Mouse (Mus musculus) heart, embryonic 12.5 days (tissue): ENCODE results near the gene Gm26602. TPM values are rescaled to one million over a fixed set of nuclear protein-coding genes. Genes with fewer than 3 reads are reported as not detected.
A peak's percentile ranks its signal among the peaks of the same experiment; 100 is the strongest.

Experiments
- ATAC-seq: fragments of 200-750 bp; cut with Nextera tagmentation; 2 replicates; pipeline ENCODE4 v1.8.0; 2017; ENCODE audit warnings: moderate TSS enrichment, moderate library complexity; ENCODE audit not compliant: insufficient number of reproducible peaks, low FRiP score
- H3K27ac ChIP-seq: fragments of 300-500 bp; sonication (generic); 2 replicates; pipeline ENCODE4 v1.5.1; 2016; ENCODE audit warnings: mild to moderate bottlenecking, moderate library complexity; ENCODE audit not compliant: poor library complexity, severe bottlenecking
- H3K27me3 ChIP-seq: fragments of 300-500 bp; sonication (generic); replicated peaks from 2 replicates; pipeline ENCODE4 v1.6.1; 2016; ENCODE audit warnings: mild to moderate bottlenecking, moderate library complexity
- H3K36me3 ChIP-seq: fragments of 300-500 bp; sonication (generic); 2 replicates; pipeline ENCODE4 v1.6.1; 2016; ENCODE audit warnings: mild to moderate bottlenecking, moderate library complexity
- H3K4me1 ChIP-seq: fragments of 300-500 bp; sonication (generic); replicated peaks from 2 replicates; pipeline ENCODE4 v1.6.1; 2016; ENCODE audit warnings: mild to moderate bottlenecking
- H3K4me2 ChIP-seq: fragments of 300-500 bp; sonication (generic); 2 replicates; pipeline ENCODE4 v1.6.1; 2016; ENCODE audit warnings: mild to moderate bottlenecking, moderate library complexity
- H3K4me3 ChIP-seq: fragments of 300-500 bp; sonication (generic); 2 replicates; pipeline ENCODE4 v1.5.1; 2016; ENCODE audit warnings: mild to moderate bottlenecking
- H3K9ac ChIP-seq: fragments of 300-500 bp; sonication (generic); 2 replicates; pipeline ENCODE4 v1.6.1; 2016; ENCODE audit warnings: mild to moderate bottlenecking, moderate library complexity
- H3K9me3 ChIP-seq: fragments of 300-500 bp; sonication (generic); replicated peaks from 2 replicates; pipeline ENCODE4 v1.6.1; 2016; ENCODE audit warnings: mild to moderate bottlenecking, moderate library complexity
- WGBS: fragments of 180-500 bp; shearing (Covaris S2); methylation state at CpG from one replicate; pipeline ENCODE4 v1.1.7; 2016; 5-methylcytosine and 5-hydroxymethylcytosine counted together
- polyA plus RNA-seq: library from polyadenylated mRNA; unstranded; fragments of >200 nt; fragmentation: Nextera tagmentation; extraction: Ambion mirVana; gene quantifications from 2 replicates; pipeline ENCODE4 v1.2.1, GENCODE M21; 2016

Gene Gm26602
- polyA plus RNA-seq, 1 experiment from 2014 or later, result 19.3 TPM

DNA sequence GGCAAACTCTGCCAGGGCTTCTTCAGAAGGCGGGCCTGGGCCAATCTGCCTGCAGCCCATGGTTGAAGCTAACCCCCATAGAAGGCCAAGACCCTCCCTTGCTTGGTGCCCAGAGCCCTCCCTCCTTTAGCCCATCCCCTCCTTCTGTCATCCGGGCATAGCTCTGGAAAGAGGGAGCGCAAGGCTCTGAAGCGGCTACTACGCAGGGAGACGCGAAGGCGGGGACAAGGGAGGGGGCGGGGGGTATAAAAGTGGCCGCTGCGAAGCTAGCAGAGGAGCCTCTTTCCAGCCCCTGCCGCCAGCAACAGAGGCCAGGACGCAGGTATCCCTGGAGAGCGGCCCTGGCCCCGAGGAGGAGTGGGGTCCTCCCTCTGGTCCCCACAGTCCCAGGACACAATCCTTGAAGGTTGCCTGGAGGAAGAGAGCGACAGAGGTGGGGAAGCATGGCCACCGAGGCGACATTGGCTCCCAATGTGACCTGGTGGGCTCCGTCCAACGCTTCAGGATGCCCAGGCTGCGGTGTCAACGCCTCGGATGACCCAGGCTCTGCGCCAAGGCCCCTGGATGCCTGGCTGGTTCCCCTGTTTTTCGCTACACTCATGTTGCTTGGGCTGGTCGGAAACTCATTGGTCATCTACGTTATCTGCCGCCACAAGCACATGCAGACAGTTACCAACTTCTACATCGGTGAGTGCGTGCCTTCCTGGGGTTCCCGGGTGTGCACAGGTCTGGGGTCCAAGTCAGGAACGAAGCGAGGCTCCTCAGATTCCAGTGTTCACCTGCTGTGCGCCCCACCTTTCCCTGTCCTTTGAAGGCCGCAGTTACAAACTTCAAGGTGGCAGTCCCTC lies 7.8 kb downstream of the Gm26602 start:
- ATAC-seq, result no peak
- H3K4me3 ChIP-seq, result peak overlapping the region; percentile 35
- H3K9ac ChIP-seq, result 0 out of 2 replicates have a peak overlapping the region, but pooled peaks have one; percentile 17
- peaks cover 61% of the 10 kb centered on the region for H3K4me1 ChIP-seq
- WGBS, result 9% methylated on average over 35 of the region's 35 CpGs
- peak overlapping the region; percentile 60 for H3K4me2 ChIP-seq
- H3K36me3 ChIP-seq, result no peaks in the 10 kb centered on the region
- peaks cover 63% of the 10 kb centered on the region for H3K27me3 ChIP-seq
- H3K9me3 ChIP-seq, result no peaks in the 10 kb centered on the region
- no peak overlapping the region for H3K27ac ChIP-seq

DNA sequence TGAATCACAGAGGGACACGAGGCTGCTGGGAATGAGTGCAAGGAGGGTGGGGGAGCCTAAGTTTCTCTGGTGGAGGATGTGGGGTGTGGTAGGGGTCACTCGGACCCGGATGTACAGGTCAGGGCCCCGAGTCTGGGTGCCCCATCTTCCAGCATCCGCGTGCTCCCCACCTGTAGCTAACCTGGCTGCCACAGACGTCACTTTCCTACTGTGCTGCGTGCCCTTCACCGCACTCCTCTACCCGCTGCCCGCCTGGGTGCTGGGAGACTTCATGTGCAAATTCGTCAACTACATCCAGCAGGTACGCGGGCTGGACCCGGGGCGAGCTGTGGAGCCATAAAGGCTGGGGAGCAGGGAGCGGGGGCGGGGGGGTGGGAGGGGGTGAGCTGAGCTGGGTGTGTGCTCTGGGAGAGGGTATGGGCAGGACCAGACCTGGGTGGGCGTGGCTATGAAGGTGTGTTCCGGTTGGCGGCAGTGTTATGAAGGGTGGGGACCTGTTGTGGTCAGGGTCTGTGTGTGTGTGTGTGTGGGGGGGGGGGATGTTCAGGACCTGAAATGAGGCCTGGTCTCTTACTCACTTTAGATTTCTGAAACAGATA lies 8.7 kb downstream of the Gm26602 start:
- Histone ChIP-seq H3K27ac (no peak overlapping the region), H3K9me3 (no peaks in the 10 kb centered on the region), H3K36me3 (no peaks in the 10 kb centered on the region), H3K27me3 (peaks cover 67% of the 10 kb centered on the region), H3K4me3 (peak overlapping the region; percentile 18), H3K4me1 (peaks cover 55% of the 10 kb centered on the region), H3K9ac (peak overlapping the region; percentile 30; the same call in 1 of the 2 replicates), H3K4me2 (peak overlapping the region; percentile 60)
- WGBS, result 3% methylated on average over 21 of the region's 21 CpGs
- no peak for ATAC-seq

DNA sequence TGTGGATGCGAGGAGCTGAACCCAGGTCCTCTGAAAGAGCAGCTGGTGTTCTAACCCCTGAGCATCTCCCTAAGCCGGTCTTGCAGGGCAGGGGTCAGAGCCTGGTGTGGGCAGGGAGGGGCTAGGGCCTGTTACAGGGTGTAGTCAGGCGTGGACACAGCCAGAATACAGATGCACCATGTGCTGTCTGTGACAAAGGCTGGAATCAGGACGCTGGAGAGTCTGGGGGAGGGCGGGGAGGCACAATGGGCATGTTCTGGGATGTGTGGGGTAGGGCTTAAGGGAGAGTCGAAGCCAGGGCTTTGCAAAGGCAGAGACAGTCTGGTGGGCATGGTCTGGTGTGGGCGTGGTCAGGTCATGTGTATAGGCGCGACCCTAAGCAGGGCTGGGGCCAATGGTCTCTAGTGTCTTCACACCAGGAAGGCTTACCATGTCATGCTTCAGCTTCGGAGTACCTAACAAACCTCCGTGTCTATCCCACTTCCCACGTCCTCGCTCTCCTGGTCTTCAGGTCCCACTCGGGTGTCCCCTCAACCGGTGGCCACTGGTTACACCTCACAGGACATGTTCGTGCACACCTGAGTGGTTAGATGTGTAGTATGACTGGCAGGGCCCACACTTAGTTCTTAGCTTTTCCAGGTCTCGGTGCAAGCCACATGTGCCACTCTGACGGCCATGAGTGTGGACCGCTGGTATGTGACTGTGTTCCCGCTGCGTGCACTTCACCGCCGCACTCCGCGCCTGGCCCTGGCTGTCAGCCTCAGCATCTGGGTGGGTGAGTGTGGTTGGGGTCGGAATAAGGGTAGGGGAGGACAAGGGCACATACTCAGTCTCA lies 9.6 kb downstream of the Gm26602 start:
- ATAC-seq, result no peak
- 23% methylated on average over 26 of the region's 26 CpGs for WGBS

DNA sequence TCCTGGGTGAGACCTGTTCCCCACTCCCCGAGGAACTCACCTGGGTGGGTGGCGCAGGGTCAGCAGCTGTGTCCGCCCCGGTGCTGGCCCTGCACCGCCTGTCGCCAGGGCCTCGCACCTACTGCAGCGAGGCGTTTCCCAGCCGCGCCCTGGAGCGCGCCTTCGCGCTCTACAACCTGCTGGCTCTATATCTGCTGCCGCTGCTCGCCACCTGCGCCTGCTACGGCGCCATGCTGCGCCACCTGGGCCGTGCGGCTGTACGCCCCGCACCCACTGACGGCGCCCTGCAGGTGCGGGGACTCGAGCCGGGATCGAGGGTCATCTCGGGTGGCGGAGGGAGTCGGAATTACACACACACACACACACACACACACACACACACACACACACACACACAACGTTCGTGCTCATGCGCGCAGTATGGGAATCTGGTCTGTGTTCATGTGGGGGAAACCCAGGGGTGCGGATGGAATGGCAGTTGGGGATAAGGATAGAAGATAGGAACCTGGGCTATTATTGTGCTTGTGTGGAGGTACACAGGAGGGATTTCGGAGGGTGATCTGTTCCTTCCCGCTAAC lies 10.4 kb downstream of the Gm26602 start, which contains the start of gene R3hdm4:
R3hdm4 (minus strand) TSS at position 251 of the 578 bp plus-strand sequence.
- no peak for ATAC-seq
- WGBS, result 7% methylated on average over 41 of the region's 41 CpGs
- H3K36me3 ChIP-seq, result no peaks in the 10 kb centered on the region
- H3K27me3 ChIP-seq, result peaks cover 67% of the 10 kb centered on the region
- peak within 1 kb of the TSS; percentile 29 for H3K4me3 ChIP-seq
- H3K9ac ChIP-seq, result peak within 1 kb of the TSS; percentile 43
- no peak within 1 kb of the TSS for H3K27ac ChIP-seq
- peaks cover 45% of the 10 kb centered on the region for H3K4me1 ChIP-seq
- no peaks in the 10 kb centered on the region for H3K9me3 ChIP-seq
- H3K4me2 ChIP-seq, result peak within 1 kb of the TSS; percentile 65

More for the DNA sequence above, 9.6 kb downstream of the Gm26602 start:
- Histone ChIP-seq H3K36me3 (no peaks in the 10 kb centered on the region), H3K4me2 (peak overlapping the region; percentile 65), H3K9me3 (no peaks in the 10 kb centered on the region), H3K9ac (no peak overlapping the region), H3K27ac (no peak overlapping the region), H3K4me1 (peaks cover 46% of the 10 kb centered on the region), H3K27me3 (peaks cover 67% of the 10 kb centered on the region), H3K4me3 (peak overlapping the region; percentile 29; the same call in 1 of the 2 replicates)

DNA sequence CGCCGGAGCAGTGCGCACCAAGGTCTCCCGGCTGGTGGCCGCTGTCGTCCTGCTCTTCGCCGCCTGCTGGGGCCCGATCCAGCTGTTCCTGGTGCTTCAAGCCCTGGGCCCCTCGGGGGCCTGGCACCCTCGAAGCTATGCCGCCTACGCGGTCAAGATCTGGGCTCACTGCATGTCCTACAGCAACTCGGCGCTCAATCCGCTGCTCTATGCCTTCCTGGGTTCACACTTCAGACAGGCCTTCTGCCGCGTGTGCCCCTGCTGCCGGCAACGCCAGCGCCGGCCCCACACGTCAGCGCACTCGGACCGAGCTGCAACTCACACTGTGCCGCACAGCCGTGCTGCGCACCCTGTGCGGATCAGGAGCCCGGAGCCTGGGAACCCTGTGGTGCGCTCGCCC lies 10.9 kb downstream of the Gm26602 start:
- no peaks in the 10 kb centered on the region for H3K36me3 ChIP-seq
- H3K27ac ChIP-seq, result no peak overlapping the region
- WGBS, result 3% methylated on average over 34 of the region's 34 CpGs
- H3K4me3 ChIP-seq, result peak overlapping the region; percentile 29
- H3K4me2 ChIP-seq, result peak overlapping the region; percentile 65
- H3K27me3 ChIP-seq, result peaks cover 67% of the 10 kb centered on the region
- peak overlapping the region; percentile 43 for H3K9ac ChIP-seq
- ATAC-seq, result no peak
- no peaks in the 10 kb centered on the region for H3K9me3 ChIP-seq
- H3K4me1 ChIP-seq, result peaks cover 47% of the 10 kb centered on the region

DNA sequence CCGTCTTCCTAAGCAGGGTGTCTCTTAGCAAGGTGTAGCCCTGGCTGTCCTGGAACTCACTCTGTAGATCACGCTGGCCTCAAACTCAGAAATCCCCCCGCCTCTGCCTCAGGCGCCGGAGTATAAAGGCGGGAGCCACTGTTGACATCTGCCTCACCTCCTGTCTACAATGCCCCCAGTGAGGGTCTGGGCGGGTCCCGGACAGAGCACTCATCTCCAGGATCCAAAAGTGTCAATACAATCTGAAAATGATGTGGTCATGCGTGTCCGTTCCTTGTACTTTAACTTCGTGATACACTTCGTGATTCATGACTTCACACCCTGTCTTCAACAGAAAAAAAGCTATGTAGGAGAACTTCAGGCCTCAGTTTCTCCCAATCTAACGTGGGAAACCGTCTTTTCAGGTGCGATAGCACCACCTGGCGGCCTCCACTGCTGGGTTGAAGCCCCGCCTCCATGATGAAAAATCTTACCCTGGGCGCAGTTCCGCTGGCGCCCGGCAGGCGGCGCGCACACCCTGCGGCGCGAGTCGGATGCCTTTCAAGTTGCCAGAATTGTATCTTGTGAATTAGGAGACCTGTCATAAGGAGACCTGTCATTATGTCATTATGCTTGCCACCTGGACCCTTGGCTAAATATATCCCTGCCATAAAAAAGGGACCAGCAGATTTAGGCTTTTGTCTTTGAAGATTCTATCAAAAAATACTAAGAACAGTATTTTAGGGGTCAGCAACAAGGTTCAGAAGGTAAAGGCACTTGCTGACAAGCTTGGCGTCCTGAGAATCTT lies 14.5 kb downstream of the Gm26602 start:
- 0 out of 2 replicates have a peak overlapping the region, but pooled peaks have one; percentile 98 for H3K27ac ChIP-seq
- no peak for ATAC-seq
- peak overlapping the region; percentile 96; the same call in 1 of the 2 replicates for H3K9ac ChIP-seq
- 0 out of 2 replicates have a peak, but pooled peaks cover under 1% of the 10 kb centered on the region for H3K36me3 ChIP-seq
- peak overlapping the region; percentile 80 for H3K4me2 ChIP-seq
- 11% methylated on average over 29 of the region's 29 CpGs for WGBS
- H3K27me3 ChIP-seq, result peaks cover 37% of the 10 kb centered on the region
- H3K9me3 ChIP-seq, result no peaks in the 10 kb centered on the region
- peaks cover 44% of the 10 kb centered on the region for H3K4me1 ChIP-seq
- H3K4me3 ChIP-seq, result peak overlapping the region; percentile 94; the same call in 1 of the 2 replicates

DNA sequence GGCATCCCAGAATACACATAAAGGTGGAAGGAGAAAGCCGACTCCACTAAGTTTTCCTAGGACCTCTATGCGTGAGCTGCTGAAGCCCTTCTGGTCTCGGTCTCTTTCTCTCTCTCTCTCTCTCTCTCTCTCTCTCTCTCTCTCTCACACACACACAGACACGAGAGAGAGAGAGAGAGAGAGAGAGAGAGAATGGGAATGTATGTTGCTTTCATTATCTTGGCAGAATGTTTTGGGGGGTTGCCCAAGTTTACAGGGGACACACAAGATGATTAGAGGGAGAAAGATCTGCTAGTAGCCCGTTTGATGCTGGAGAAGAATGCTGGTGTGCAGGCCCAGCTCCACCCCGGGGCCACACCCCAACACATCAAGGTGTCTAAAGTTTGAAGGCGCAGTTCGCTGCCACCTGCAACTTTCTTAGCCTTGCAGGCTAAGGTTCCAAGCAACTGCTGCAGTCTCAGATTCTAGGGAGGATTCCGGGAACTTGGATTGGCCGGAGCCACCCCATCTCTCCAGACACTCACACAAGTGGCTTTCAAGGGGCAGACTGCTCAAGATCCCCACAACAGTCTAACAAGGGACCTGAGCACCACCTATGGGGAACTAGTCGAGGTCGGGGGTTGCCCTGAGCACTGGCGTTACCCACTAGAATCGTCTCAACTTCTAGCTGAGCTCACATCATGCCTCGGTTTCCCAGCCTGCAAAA lies 15.3 kb downstream of the Gm26602 start:
- peaks cover 8% of the 10 kb centered on the region for H3K36me3 ChIP-seq
- ATAC-seq, result no peak
- H3K4me3 ChIP-seq, result peak overlapping the region; percentile 94
- WGBS, result 10% methylated on average over 14 of the region's 15 CpGs
- H3K9ac ChIP-seq, result peak overlapping the region; percentile 96
- H3K27me3 ChIP-seq, result peaks cover 29% of the 10 kb centered on the region
- no peaks in the 10 kb centered on the region for H3K9me3 ChIP-seq
- peaks cover 46% of the 10 kb centered on the region for H3K4me1 ChIP-seq
- peak overlapping the region; percentile 80 for H3K4me2 ChIP-seq
- peak overlapping the region; percentile 98 for H3K27ac ChIP-seq

DNA sequence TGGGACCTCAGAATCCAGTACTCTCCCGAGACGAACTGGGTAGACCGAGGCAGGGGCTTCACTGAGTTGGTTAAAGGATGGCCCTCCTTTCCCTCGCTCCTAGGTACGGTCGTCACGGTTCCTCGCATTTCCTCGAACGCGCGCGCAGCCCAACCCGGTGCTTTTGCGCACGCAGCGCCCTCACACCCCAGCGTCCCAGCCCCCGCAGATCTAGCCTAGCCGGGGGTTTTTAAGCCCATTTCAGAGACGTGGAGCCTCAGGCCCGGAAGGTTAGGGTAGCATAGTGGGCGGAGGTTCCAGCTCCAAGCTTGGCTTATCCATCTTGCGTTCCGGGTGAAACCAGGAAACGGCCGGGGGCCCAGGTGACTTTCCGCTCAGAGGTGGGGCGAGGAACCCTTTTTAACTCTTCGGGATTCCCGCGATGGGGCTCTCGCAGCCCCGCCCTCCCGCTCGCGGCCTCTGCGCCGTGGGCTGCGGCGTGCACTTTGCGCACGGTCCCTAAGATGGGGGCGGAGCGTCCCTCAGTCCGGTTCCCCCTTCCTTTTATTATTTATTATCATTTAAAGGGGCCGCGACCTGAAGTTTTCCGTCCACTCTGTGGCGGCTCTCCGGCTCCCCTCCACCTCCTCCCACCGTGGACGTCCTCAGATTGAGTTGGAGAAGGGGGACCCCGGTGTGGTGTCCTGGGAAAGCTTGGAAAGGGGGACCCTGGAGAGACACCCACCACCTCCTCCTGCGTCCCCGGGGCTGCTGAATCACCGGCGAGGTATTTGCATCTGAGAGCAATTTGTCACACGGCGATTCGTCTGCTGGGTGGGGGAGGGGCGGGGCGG lies 16.1 kb downstream of the Gm26602 start, which contains the start of gene Arid3a:
Arid3a (plus strand) TSS at position 553 of the 833 bp plus-strand sequence.
- peak within 1 kb of the TSS; percentile 98 for H3K27ac ChIP-seq
- H3K9ac ChIP-seq, result peak within 1 kb of the TSS; percentile 96
- peak within 1 kb of the TSS; percentile 80 for H3K4me2 ChIP-seq
- WGBS, result under 1% methylated on average over 63 of the region's 63 CpGs
- peaks cover 16% of the 10 kb centered on the region for H3K36me3 ChIP-seq
- H3K4me3 ChIP-seq, result peak within 1 kb of the TSS; percentile 94
- peaks cover 22% of the 10 kb centered on the region for H3K27me3 ChIP-seq
- no peaks in the 10 kb centered on the region for H3K9me3 ChIP-seq
- peak; percentile 84 for ATAC-seq
- H3K4me1 ChIP-seq, result peaks cover 45% of the 10 kb centered on the region
